Mouse (Mus musculus): Measurements from ENCODE around the gene Foxf1.

Foxf1 gene

DNA sequence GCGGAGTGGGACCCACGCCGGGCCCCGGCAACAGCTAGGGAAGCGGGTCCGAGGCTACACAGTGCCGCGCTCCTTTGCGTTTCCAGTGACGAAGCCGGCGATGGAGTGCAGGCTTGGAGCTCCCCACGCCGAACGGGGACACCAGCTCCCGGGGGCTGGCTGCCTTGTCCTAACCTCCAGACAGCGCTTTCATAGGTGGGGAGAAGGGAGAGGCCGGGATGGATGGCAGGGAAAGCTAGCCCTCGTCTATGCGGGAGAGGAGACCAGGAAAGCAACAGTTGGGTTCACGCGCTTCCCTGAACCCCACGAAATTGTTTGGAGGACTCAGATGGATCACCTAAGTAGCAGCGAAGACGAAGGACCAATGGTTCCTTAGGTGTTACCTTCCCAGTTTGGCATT is 30.9 kb downstream of the Foxf1 start:
- no peak for DNase-seq

DNA sequence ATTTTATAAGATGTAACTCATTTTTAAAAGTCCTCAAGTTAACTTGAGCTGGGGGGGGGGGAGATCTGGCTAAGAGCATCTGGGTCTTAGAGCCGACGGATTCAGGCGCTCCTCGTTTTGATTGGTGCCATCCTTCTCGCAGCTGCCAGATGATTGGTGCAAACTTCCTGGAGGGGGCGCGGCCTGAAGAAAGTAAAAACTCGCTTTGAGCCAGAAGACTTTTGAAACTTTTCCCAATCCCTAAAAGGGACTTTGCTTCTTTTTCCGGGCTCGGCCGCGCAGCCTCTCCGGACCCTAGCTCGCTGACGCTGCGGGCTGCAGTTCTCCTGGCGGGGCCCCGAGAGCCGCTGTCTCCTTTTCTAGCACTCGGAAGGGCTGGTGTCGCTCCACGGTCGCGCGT is 31.8 kb downstream of the Foxf1 start, which contains the start of gene Foxc2:
Gene Foxc2 (plus strand): TSS at position 224 of the 400 bp plus-strand sequence.
- peak; percentile 29 for DNase-seq

DNA sequence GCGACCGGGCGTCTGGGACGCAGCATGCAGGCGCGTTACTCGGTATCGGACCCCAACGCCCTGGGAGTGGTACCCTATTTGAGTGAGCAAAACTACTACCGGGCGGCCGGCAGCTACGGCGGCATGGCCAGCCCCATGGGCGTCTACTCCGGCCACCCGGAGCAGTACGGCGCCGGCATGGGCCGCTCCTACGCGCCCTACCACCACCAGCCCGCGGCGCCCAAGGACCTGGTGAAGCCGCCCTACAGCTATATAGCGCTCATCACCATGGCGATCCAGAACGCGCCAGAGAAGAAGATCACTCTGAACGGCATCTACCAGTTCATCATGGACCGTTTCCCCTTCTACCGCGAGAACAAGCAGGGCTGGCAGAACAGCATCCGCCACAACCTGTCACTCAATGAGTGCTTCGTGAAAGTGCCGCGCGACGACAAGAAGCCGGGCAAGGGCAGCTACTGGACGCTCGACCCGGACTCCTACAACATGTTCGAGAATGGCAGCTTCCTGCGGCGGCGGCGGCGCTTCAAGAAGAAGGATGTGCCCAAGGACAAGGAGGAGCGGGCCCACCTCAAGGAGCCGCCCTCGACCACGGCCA is 32.5 kb downstream of the Foxf1 start:
- DNase-seq = no peak

DNA sequence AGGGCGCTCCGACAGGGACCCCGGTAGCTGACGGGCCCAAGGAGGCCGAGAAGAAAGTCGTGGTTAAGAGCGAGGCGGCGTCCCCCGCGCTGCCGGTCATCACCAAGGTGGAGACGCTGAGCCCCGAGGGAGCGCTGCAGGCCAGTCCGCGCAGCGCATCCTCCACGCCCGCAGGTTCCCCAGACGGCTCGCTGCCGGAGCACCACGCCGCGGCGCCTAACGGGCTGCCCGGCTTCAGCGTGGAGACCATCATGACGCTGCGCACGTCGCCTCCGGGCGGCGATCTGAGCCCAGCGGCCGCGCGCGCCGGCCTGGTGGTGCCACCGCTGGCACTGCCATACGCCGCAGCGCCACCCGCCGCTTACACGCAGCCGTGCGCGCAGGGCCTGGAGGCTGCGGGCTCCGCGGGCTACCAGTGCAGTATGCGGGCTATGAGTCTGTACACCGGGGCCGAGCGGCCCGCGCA is 33.0 kb downstream of the Foxf1 start:
- DNase-seq = no peak

DNA sequence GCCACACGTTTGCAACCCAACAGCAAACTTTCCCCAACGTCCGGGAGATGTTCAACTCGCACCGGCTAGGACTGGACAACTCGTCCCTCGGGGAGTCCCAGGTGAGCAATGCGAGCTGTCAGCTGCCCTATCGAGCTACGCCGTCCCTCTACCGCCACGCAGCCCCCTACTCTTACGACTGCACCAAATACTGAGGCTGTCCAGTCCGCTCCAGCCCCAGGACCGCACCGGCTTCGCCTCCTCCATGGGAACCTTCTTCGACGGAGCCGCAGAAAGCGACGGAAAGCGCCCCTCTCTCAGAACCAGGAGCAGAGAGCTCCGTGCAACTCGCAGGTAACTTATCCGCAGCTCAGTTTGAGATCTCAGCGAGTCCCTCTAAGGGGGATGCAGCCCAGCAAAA is 33.7 kb downstream of the Foxf1 start:
- peak; percentile 12 for DNase-seq

DNA sequence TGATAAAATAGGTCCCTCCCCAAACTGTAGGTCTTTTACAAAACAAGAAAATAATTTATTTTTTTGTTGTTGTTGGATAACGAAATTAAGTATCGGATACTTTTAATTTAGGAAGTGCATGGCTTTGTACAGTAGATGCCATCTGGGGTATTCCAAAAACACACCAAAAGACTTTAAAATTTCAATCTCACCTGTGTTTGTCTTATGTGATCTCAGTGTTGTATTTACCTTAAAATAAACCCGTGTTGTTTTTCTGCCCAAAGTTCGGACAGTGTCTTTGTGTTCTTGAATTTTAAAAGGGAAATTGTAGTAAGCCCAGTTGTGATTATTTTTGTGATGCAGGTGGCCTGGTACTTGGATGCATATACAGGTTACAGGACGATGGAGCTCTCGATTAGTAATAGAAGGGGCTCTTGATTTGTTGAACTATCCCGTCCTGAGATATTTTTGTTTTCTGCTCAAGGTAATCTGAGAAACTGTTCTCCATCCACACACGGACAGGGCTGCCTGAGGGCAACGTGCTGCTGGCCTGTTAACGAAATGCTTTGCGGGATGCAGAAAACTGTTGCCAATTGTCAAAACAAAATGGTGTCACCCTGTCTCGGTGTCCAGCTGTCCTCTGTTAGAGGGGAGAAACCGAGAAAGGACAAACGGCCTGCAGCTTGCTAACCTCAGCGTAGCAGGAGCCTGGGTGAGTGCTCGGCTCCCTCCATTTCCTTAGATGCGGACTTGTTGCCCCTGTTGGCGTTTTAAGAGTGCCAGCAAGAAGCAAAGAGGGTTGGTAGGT is 34.6 kb downstream of the Foxf1 start:
- no peak for DNase-seq

DNA sequence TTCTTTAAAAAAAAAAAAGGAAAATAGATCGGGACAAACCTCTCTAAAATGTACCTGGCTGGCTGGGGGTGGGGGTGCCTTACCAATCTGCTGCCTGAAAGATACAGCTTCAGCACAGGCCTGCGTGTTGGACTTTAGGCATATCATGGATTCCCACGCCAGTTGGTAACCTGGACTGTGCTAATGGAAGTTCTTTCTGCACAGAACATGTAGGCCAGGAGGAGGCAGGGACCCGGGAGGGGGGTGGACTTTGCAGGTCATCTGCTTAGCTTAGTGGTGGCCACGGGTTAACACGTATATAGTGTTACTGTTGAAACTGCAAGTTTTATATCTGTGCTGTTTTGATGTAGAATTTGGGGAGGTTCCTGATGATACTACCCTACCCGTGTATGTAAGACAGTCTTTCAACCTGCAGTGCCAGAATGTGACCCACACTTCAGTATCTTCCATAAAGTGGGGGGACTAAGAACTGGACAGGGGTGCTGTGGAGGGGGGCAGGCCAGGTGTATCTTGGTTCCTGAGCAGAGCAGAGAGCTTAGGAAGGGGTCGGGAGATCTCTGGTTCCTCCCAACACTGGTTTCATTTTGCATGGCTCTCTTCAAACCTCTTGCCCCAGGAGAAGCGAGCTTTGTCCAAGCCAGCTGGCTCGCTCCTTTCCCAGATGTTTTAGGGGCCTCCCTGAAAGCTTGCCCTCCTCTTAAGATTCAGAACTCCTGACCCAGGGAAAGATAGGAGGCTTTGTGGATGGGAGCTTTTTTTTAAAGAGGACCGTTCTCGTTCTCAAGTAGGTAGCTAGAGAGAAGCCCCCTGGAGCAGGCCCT is 35.7 kb downstream of the Foxf1 start:
- no peak for DNase-seq

DNA sequence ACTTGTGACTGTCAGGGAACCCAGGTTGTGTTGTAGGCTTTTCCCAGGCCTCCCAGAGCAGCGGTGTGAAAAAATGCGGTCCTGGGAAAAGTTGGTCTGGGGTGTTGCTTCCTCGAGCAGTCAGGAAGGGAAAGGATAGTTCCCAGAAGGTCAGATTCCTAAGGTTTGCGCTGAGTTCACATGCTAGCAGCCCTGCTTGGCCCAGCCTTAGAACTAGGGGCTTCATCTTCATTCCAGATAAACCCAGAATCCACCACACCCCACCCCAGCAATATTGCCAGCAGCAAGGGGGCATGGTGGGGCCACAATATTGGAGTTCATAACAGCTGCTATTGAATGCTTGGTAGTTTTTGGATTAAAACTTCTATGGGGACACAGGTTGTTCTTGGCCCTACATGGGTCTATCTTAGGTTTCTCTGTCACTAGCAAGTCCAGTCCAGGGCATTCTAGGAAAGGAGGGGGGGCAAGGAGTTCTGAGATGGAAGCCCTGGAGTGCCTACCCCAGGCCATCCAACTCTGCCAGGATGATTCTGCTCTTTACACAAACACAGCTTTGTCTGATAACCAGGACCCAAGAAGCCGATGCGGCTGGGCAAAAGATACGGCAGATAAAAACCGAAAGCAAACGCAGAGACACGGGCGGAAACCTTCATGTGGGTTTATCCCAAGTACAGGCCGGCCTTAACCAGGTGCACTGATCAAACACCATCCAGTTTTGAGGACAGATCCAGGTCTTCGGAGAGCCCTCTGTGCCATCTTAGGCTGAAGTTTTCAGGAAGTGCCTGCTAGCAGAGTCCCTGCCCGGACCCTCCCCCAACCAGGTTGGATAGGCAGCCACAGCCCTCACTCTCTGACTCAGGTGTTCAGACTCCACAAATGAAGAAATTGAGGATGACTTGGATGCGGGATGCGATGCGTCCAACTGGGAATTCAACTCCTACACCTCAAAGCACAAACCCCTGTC is 36.6 kb downstream of the Foxf1 start:
- DNase-seq = no peak

DNA sequence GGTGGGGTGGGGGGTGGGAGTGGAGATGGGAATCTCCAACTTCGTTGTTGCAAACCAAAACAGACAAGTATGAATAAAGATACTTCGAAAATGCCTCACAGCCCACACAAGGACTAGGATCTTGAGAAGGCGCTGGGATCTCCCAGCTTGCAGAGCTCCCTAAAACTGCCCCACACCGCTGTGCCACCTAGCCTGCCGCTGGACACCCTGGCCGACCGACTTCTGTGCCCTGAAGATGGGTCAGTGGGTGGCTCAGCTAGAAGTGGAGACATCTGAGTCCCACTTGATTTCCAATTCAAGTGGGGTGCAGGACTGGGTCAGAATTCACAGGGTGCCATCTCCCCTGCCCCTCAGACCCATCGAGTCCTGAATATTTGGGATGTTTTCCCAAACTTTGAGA is 37.5 kb downstream of the Foxf1 start:
- no peak for DNase-seq

DNA sequence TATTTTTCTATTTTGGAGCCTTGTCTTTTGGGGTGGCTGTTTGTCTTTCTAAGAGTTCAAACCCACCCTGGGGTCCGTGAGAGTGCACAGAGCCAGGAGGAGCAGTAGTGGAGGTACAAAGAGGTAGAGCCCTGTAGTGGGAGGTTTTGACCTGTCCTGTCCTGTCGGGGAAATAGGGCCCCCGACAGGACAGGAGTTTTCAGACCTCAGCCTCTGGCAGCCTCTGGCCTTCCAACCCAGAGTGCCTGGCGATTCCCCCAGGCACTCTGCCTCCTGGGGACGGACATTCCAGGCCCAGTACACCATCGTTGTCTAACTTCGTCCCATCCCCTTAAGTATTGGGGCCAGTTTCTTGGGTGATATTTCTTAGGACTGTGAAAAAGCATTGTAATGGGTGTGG is 38.2 kb downstream of the Foxf1 start:
- DNase-seq = no peak

DNA sequence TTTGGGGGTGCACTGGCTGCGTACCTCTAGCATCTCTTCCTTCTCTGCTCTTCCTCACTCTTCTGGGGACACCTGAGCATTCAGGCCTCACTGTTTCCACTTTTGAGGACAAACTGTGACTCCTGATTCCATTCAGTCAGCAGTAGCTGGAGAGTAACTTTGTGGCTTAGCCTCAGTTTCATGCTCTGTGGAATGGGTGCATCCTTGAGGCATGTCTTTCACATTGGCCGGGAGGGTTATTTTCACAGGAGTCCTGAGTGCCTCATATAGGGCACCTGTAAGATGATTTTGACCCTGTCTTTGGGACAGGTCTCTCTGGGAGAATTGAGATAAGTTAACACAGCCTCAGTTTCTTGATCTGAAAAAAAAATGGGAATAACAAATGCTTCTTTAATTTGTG is 38.9 kb downstream of the Foxf1 start:
- DNase-seq = no peak

DNA sequence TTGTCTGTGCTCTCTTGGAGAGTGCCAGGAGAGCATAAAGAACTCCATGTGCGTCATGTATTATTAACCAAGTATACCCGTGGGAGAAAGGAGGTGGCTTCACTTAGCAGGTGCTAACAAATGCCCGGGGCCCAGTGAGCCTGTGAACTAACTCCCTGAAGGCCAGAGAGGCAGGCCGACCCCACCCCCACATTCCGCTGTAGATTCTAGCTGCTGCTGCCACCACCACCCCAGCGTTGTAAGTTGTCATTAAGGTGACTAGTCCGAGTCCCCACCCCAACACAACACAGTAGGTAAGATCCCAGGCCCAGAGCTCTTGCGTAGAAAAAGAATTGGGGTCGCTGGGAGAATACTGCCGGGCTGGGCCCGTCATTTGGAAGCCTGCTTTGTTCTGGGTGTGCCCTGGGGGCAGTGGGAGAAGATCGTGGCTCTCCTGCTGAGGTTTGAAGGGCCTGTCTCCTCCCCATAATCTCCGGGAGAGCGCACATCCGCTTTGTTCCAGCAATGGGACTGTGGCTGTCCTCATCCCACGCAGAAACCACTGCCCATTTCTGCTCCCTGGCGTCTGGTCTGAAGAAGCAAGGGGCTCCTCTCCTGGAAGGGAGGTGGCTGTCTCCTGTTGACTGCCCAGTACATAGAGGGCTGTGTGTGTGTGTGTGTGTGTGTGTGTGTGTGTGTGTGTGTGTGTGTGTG is 40.5 kb downstream of the Foxf1 start:
- DNase-seq = no peak

DNA sequence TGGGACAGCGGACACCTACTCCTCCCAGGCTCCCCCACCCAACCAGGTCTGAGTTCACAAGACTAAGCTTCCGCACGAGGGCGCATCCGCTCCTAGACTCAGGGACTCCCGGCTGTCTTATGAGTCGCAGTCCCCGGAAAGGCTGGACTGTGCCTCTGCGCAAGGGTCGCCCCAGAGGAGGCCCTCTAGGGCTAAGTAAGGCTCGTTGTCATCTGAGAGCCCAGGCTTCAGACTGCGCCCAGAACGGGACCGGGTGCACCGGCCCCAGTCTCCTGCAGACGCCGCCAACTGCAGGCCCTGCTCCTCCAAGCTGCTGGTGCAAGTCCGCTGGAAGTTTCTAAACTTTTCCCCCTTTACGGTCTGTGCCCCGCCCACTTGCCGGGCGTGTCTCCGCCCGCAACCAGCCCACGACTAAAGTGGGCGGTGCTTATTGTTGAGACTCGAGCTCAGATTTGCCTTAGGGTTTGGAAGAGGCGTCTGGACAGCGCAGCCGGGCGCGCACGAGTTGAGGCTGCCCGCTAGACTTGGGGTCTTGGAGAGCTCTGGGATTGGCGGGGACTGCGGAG is 41.2 kb downstream of the Foxf1 start:
- DNase-seq = peak; percentile 44

DNA sequence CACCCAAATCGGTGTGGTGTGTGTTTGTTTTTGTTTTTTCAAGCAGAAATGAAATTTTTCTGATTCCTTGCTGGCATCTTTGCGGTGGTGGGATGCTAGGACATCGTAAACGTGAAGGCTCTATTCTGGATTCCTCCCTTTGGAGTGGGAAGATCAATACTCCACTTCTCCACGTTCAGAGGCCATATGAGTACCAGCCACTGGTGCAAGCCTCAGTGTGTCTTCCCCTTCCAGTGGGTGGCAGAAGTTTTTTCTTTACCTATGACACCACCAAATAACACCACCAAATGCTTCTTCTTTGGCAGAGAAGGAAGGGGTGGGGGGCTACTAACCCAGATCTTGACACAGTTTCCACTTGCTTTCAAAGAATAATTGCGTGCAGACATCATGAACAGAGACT is 42.0 kb downstream of the Foxf1 start:
- DNase-seq = no peak

DNA sequence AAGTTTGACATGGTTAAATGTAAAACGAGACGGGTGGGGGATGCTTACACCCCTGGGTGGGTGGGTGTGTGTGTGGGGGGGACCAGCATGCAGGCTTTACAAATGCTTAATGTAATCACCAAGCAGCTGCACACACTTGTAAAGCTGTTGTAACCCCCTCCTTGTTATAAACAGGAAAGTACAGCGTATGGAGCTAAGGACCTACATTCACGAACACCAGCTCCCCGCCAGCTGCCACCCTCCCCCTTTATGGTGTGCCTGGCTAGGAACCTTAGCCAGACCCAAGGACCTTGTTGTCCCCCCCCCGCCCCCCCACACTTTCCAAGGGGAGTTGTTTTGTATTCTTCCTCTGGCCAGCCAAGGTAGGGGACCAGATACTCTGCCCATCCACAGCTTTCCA is 42.5 kb downstream of the Foxf1 start:
- no peak for DNase-seq

DNA sequence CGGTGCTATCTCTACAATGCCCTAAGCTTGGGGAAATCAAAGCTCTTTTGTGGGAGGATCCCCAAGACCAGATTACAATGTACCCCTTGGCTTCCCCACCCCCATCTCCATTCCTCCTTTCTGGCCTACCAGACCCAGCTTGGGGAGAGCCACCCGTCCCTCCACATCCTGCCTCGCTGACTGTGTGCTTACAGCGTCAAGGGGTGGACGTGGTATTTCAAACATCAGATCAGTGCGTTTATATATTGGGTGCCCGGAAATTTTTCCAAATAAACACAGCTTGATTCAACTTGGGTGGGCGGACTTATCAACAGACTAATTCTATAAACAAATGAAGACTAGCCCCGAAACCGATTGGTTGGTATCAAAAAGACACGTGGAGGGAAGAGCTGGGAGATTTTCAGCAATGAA is 43.1 kb downstream of the Foxf1 start:
- DNase-seq = no peak

DNA sequence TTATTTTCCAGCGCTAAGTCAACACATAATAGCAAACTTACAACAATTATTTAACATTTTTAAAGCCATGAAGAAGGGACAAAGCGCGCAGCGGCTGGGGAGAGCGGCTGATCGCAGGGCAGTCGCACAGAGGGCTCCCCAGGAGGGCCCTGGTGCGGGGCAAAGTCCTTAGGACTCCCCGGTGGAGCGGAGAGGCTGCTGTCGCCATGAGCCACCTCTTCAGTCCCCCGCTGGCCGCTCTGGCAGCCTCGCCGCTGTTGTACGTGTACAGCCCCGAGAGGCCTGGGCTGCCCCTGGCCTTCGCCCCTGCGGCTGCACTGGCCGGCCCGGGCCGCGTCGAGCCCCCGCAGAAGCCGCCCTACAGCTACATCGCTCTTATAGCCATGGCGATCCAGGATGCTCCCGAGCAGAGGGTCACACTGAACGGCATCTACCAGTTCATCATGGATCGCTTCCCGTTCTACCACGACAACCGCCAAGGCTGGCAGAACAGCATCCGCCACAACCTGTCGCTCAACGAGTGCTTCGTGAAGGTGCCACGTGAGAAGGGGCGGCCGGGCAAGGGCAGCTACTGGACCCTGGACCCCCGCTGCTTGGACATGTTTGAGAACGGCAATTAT is 43.7 kb downstream of the Foxf1 start, which contains the start of gene Foxl1:
Gene Foxl1 (plus strand): TSS at position 185 of the 620 bp plus-strand sequence.
- DNase-seq = no peak

DNA sequence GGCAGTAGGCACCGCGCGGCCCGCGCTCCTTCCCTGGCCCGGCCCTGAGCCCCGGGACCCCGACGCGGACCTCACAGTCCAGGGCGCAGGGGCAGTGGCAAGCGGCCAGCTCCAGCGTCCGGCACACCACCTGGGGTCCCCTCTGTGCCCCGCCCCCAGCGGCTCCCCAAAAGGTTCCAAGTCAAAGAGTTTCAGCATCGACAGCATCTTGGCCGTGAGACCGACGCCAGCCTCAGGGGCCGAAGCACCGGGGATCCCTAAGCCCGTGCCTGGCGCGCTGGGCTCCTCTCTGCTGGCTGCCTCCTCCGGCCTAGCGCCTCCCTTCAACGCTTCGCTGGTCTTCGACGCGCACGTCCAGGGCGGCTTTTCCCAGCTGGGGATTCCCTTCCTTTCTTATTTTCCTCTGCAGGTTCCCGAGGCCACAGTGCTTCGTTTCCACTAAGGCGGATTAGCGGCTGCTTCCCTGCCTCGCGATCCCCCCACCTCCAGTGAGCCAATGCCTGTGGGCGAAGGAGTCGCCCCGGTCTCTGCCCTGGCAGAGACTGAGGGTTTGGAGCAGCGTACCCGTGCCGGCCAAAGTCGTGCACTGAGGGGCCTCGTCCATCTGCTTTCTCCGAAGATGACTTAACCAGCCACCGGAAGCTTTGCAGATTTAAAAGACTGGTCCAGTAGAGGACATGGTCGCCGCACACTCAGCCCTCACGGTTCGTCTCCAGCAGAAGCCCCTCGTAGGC is 44.5 kb downstream of the Foxf1 start:
- no peak for DNase-seq

DNA sequence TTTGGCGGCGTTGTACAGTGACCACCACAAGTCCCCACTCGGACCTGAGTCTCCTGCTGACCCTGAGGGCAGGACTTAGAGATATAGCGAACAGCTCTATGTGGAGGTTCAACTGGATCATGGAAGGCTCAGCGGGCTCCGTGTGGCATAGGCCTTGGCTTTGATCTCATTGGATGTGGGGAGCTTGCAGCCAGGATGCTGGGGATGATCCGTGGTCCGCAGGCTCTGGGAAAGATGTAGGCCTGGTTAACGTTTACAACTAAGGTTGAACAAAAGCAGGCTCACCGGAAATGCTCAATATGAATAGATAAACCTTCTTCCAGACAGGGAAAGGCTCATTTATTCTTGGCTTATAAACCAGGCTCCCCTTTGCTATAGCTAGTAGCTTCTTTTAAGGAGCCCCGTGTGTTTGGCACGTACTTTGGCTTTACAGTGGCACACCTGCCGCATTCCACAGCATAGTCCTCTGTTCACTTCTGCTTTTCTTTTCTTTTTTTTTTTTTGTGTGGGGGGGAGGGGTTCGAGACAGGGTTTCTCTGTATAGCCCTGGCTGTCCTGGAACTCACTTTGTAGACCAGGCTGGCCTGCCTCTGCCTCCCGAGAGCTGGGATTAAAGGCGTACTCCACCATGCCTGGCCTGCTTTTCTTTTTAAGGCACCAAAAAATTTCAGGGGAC is 45.2 kb downstream of the Foxf1 start:
- no peak for DNase-seq

DNA sequence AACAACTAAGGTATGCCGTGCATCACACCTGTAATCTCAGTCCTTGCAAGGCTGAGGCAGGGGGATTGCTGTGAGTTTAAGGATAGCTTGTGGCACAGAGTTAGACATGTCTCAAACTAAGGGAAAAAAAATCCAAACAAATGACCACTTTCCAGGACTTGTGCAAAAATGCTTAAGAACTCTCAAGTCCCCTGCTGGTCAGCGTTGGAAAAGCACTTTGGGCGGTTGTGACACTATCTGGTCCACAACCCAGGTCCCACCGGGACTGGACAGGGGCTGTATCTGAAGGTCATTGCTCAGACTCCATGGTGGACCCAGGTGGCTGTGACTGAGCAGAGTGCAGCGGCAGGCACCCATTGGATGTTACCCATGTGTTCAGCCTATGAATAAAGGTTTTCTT is 46.3 kb downstream of the Foxf1 start:
- DNase-seq = no peak

Data from right cerebral cortex, postnatal 25 days (tissue).